Mouse (Mus musculus) limb, embryonic 14.5 days (tissue): ENCODE results near the gene Myef2. TPM values are rescaled to one million over a fixed set of nuclear protein-coding genes. Genes with fewer than 3 reads are reported as not detected.

ENCODE experiments used
- ATAC-seq: fragments of 200-750 bp; cut with Nextera tagmentation; 2 replicates; pipeline ENCODE4 v1.8.0; 2017; ENCODE audit warnings: low read depth, moderate number of reproducible peaks, moderate TSS enrichment; ENCODE audit not compliant: low FRiP score
- DNase-seq: peaks from one replicate; pipeline ENCODE4 v3.0.0-alpha.2; 2015; ENCODE audit warnings: low spot score
- H3K27ac ChIP-seq: fragments of 300-500 bp; sonication (generic); replicated peaks from 2 replicates; pipeline ENCODE4 v1.5.1; 2014; ENCODE audit warnings: low read depth, mild to moderate bottlenecking, low read length, moderate library complexity, mixed read lengths
- H3K27me3 ChIP-seq: fragments of 300-500 bp; sonication (generic); 2 replicates; pipeline ENCODE4 v1.6.1; 2014; ENCODE audit warnings: low read length, mixed read lengths; ENCODE audit not compliant: control insufficient read depth, insufficient read depth
- H3K36me3 ChIP-seq: fragments of 300-500 bp; sonication (generic); 2 replicates; pipeline ENCODE4 v1.6.1; 2014; ENCODE audit warnings: mild to moderate bottlenecking, low read length, moderate library complexity, mixed read lengths; ENCODE audit not compliant: control insufficient read depth, insufficient read depth
- H3K4me1 ChIP-seq: fragments of 300-500 bp; sonication (generic); 2 replicates; pipeline ENCODE4 v1.6.1; 2014; ENCODE audit warnings: antibody characterized with exemption, low read length, mixed read lengths; ENCODE audit not compliant: control insufficient read depth, insufficient read depth
- H3K4me2 ChIP-seq: fragments of 300-500 bp; sonication (generic); replicated peaks from 2 replicates; pipeline ENCODE4 v1.6.1; 2014; ENCODE audit warnings: low read depth, mild to moderate bottlenecking, low read length, moderate library complexity; ENCODE audit not compliant: severe bottlenecking
- H3K4me3 ChIP-seq: fragments of 300-500 bp; sonication (generic); replicated peaks from 2 replicates; pipeline ENCODE4 v1.5.1; 2014; ENCODE audit warnings: low read length
- H3K9ac ChIP-seq: fragments of 300-500 bp; sonication (generic); 2 replicates; pipeline ENCODE4 v1.6.1; 2014; ENCODE audit warnings: mild to moderate bottlenecking, low read depth, low read length, moderate library complexity; ENCODE audit not compliant: severe bottlenecking
- H3K9me3 ChIP-seq: fragments of 300-500 bp; sonication (generic); 2 replicates; pipeline ENCODE4 v1.6.1; 2016; ENCODE audit warnings: low read length; ENCODE audit not compliant: control insufficient read depth
- POLR2A ChIP-seq: fragments of 200-500 bp; IDR thresholded peaks from 2 replicates; pipeline ENCODE4 v1.8.0; 2012; ENCODE audit warnings: inconsistent platforms, mild to moderate bottlenecking, moderate library complexity, borderline replicate concordance; ENCODE audit not compliant: insufficient read depth, insufficient read length; ENCODE audit errors: extremely low read depth
- WGBS: fragments of 180-500 bp; shearing (Covaris S2); extraction: QIAGEN DNeasy Blood & Tissue Kit; methylation state at CpG from one replicate; pipeline ENCODE4 v1.1.7; 2014; 5-methylcytosine and 5-hydroxymethylcytosine counted together
- polyA plus RNA-seq, 2 experiments: library from polyadenylated mRNA; depleted of rRNA in 1 of 2; stranded (reverse) in 1 of 2; unstranded in 1 of 2; fragments of >200 nt; fragmentation: Nextera tagmentation in 1 of 2; extraction: Ambion mirVana in 1 of 2; gene quantifications; 2 replicates each; pipeline versions ENCODE4 v1.2.1 to v1.2.3; 2012 to 2014

The Myef2 gene
- polyA plus RNA-seq, 2 experiments: 96.5 to 103 TPM

DNA sequence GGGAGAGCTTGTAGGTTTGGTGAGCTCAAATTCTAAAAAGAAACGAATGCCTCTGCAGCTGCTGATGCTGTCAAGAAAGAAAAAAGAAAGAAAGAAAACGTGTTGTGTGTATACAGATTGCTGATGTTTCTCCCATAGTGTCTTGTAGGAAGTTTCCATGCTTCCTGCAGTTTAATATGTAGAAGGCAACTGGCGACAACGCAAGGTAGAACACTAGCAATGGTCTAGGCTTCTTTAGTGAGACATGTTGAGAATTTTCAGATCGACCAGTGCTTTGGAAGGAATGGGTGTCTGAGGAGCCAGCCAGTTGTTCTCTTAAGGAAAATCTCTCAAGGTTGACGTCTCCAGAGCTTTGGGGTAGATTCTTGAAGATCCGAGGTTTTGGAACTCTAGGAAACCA, 13.4 kb upstream of the Myef2 start:
- Histone ChIP-seq H3K27ac (no peak overlapping the region), H3K4me3 (no peak overlapping the region), H3K4me2 (peak overlapping the region; percentile 65; the same call in 1 of the 2 replicates), H3K36me3 (no peaks in the 10 kb centered on the region), H3K4me1 (peaks cover 5% of the 10 kb centered on the region), H3K9me3 (no peaks in the 10 kb centered on the region), H3K27me3 (peaks cover 6% of the 10 kb centered on the region; the same call in 1 of the 2 replicates), H3K9ac (no peak overlapping the region)
- WGBS: 25% methylated on average over 7 of the region's 7 CpGs
- no peak for TF ChIP-seq POLR2A
- ATAC-seq (no peak), DNase-seq (no peak)

GRCm38 (mm10) chr2:125135903-125136811, 12.7 kb upstream of the Myef2 start, which contains the start of gene Ctxn2:
TSS of gene Ctxn2 (plus strand) at chr2:125136692.
- 1% methylated on average over 39 of the region's 39 CpGs for WGBS
- Histone ChIP-seq H3K27ac (no peak within 1 kb of the TSS), H3K36me3 (no peaks in the 10 kb centered on the region), H3K4me3 (peak within 1 kb of the TSS; percentile 22), H3K9me3 (no peaks in the 10 kb centered on the region), H3K4me2 (peak within 1 kb of the TSS; percentile 65), H3K4me1 (peaks cover 5% of the 10 kb centered on the region), H3K9ac (0 out of 2 replicates have a peak within 1 kb of the TSS, but pooled peaks have one; percentile 3), H3K27me3 (peaks cover 6% of the 10 kb centered on the region; the same call in 1 of the 2 replicates)
- DNase-seq (peak; percentile 72), ATAC-seq (no peak)
- TF ChIP-seq POLR2A: no peak

DNA sequence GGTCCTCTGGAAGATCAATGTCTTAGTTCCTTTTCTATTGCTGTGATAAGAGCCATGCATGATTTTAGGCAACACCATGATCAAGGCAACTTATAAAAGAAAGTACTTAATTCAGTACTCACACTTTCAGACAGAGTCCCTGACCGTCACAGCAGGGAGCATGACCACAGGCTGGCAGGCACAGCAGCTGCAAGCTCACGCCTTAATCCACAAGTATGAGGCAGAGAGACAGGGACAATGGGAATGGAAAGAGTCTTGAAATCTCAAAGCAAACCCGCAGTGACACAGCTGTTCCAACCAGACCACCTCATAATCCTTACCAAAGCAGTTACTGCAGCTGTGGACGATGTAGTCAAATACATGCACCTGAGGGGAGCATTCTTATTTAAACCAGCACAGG, 10.7 kb upstream of the Myef2 start:
- no peaks in the 10 kb centered on the region for H3K36me3 ChIP-seq
- no peak; the same call in 1 of the 2 replicates for ATAC-seq
- peaks cover 5% of the 10 kb centered on the region for H3K4me1 ChIP-seq
- H3K9ac ChIP-seq: no peak overlapping the region
- peaks cover 6% of the 10 kb centered on the region; the same call in 1 of the 2 replicates for H3K27me3 ChIP-seq
- H3K9me3 ChIP-seq: no peaks in the 10 kb centered on the region
- 42% methylated on average over 4 of the region's 4 CpGs for WGBS
- DNase-seq: no peak
- no peak overlapping the region for H3K4me3 ChIP-seq
- TF ChIP-seq POLR2A: no peak
- H3K27ac ChIP-seq: no peak overlapping the region
- no peak overlapping the region for H3K4me2 ChIP-seq

DNA sequence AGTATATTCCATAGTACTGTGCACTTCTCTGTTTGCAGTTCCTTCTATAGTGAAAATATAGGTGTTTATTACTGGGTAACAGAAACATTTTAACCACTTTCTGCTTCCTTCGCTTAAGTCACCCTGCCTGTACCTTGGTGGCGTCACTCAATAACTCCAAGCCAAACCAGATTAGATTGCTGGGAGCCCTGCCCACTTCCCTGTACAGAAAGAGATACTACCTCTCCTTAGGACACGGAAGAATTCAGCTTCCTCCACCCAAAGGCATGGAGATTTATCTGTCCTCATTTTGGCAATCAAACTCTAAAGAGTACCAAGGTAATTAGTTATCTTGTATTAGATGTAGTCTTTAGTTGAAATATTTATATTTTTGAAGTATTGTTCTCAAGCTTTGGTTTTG, 3.3 kb upstream of the Myef2 start:
- no peaks in the 10 kb centered on the region for H3K36me3 ChIP-seq

GRCm38 (mm10) chr2:125125824-125126223, 2.4 kb upstream of the Myef2 start:
- ATAC-seq (no peak), DNase-seq (no peak)
- TF ChIP-seq POLR2A: no peak
- Histone ChIP-seq H3K27me3 (no peaks in the 10 kb centered on the region), H3K36me3 (no peaks in the 10 kb centered on the region), H3K4me3 (no peak overlapping the region), H3K4me1 (peaks cover 12% of the 10 kb centered on the region), H3K9ac (no peak overlapping the region), H3K9me3 (no peaks in the 10 kb centered on the region), H3K4me2 (no peak overlapping the region), H3K27ac (no peak overlapping the region)
- 32% methylated on average over 4 of the region's 4 CpGs for WGBS

More for the DNA sequence above, 3.3 kb upstream of the Myef2 start:
- no peak overlapping the region for H3K27ac ChIP-seq
- no peak overlapping the region for H3K4me2 ChIP-seq
- no peak for TF ChIP-seq POLR2A
- no peaks in the 10 kb centered on the region for H3K27me3 ChIP-seq
- peaks cover 5% of the 10 kb centered on the region for H3K4me1 ChIP-seq
- H3K9me3 ChIP-seq: no peaks in the 10 kb centered on the region
- ATAC-seq (no peak), DNase-seq (no peak)
- H3K9ac ChIP-seq: no peak overlapping the region
- 80% methylated on average over 3 of the region's 3 CpGs for WGBS
- no peak overlapping the region for H3K4me3 ChIP-seq
